Mouse (Mus musculus): ENCODE measurements around the gene Skida1.

DNA sequence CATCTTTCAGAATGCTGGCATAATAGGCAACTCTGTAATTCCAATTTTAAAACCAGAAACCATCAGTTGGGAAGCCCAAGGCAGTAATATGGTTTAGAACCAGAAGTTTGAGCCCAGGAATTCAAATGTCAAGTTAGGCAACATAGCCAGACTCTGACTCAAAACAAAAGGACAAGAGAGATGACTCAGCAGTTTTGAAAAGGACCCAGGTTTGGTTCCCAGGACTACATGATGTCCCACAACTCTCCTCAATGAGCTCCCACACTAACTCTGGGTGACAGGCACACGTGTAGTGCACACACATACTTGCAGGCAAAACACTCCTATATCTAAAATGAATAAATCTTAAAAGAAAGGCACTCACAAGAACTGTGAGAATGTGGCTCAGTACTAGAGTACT lies 29.7 kb downstream of the Skida1 start:
- no peak for TF ChIP-seq CTCF (IDR thresholded peaks at IDR 0.05; ENCODE audit: low read depth, low read length)
- no peak for TF ChIP-seq POLR2AphosphoS5 (IDR thresholded peaks at IDR 0.05; ENCODE audit: insufficient replicate concordance, low read depth, low read length)
- no peak for TF ChIP-seq GATA1 (IDR thresholded peaks at IDR 0.05; ENCODE audit: borderline replicate concordance, low read length)
- no peak for TF ChIP-seq GATA2 (IDR thresholded peaks at IDR 0.05; ENCODE audit: borderline replicate concordance, low read depth, low read length)

Measured in G1E (cell line).